Mouse (Mus musculus) small intestine, adult 2 months (tissue): ENCODE data around the gene Zfp663. TPM values are rescaled to one million over a fixed set of nuclear protein-coding genes. Genes with fewer than 3 reads are reported as not detected.

Experiments
- H3K27ac ChIP-seq: fragments of 200-500 bp; 2 replicates; pipeline ENCODE4 v1.5.1; 2012; ENCODE audit warnings: low read depth, low read length, control low read depth, inconsistent platforms; ENCODE audit not compliant: insufficient read depth
- H3K27me3 ChIP-seq: fragments of 200-500 bp; 2 replicates; pipeline ENCODE4 v1.6.1; 2012; ENCODE audit warnings: mild to moderate bottlenecking, moderate library complexity, low read length, inconsistent platforms; ENCODE audit not compliant: control insufficient read depth, insufficient read depth
- H3K36me3 ChIP-seq: fragments of 200-500 bp; 2 replicates; pipeline ENCODE4 v1.6.1; 2012; ENCODE audit warnings: mild to moderate bottlenecking, low read length, control low read depth, inconsistent platforms; ENCODE audit not compliant: control insufficient read depth, insufficient read depth
- H3K4me1 ChIP-seq: fragments of 200-500 bp; 2 replicates; pipeline ENCODE4 v1.6.1; 2012; ENCODE audit warnings: low read length, inconsistent platforms, mixed read lengths; ENCODE audit not compliant: control insufficient read depth, insufficient read depth, insufficient read length
- H3K4me3 ChIP-seq: fragments of 200-500 bp; 2 replicates; pipeline ENCODE4 v1.5.1; 2012; ENCODE audit warnings: low read depth, mild to moderate bottlenecking, control low read depth, inconsistent platforms, low read length, moderate library complexity
- CTCF ChIP-seq: fragments of 200-500 bp; IDR thresholded peaks from 2 replicates; pipeline ENCODE4 v1.5.1; 2012; ENCODE audit warnings: low read depth, mild to moderate bottlenecking, control low read depth, inconsistent platforms, low read length, moderate library complexity, mixed read lengths; ENCODE audit not compliant: insufficient replicate concordance, insufficient read length; ENCODE audit errors: extremely low read depth
- POLR2A ChIP-seq: fragments of 200-500 bp; IDR thresholded peaks from 2 replicates; pipeline ENCODE4 v1.6.1; 2012; ENCODE audit warnings: low read depth, mild to moderate bottlenecking, control low read depth, inconsistent platforms, low read length, moderate library complexity
- WGBS: fragments of 180-500 bp; shearing (Covaris S2); methylation state at CpG from one replicate; pipeline ENCODE4 v1.1.7; 2018; 5-methylcytosine and 5-hydroxymethylcytosine counted together
- polyA plus RNA-seq: library from polyadenylated mRNA; depleted of rRNA; stranded (reverse); fragments of >200 nt; gene quantifications from 2 replicates; pipeline ENCODE4 v1.2.3, GENCODE M21; 2012

The Zfp663 gene
- polyA plus RNA-seq, 1 experiment = not detected

GRCm38 (mm10) chr2:165318941-165319340 is 49.6 kb downstream of the Zfp663 start:
- Histone ChIP-seq H3K36me3 (peaks cover 16% of the 10 kb centered on the region), H3K4me1 (peaks cover 40% of the 10 kb centered on the region), H3K27ac (no peak overlapping the region), H3K27me3 (no peaks in the 10 kb centered on the region), H3K4me3 (no peak overlapping the region)
- TF ChIP-seq CTCF (no peak), POLR2A (no peak)
- WGBS = 81% methylated on average over 7 of the region's 7 CpGs

GRCm38 (mm10) chr2:165317621-165318263 is 50.8 kb downstream of the Zfp663 start:
- Histone ChIP-seq H3K4me3 (no peak overlapping the region), H3K27me3 (no peaks in the 10 kb centered on the region), H3K27ac (peak overlapping the region; percentile 24; the same call in 1 of the 2 replicates), H3K4me1 (peaks cover 32% of the 10 kb centered on the region), H3K36me3 (peaks cover 27% of the 10 kb centered on the region)
- whole genome bisulfite sequencing = 69% methylated on average over 16 of the region's 16 CpGs
- TF ChIP-seq CTCF = no peak
- TF ChIP-seq POLR2A = no peak

GRCm38 (mm10) chr2:165316837-165317473 is 51.6 kb downstream of the Zfp663 start:
- no peak for TF ChIP-seq CTCF
- TF ChIP-seq POLR2A = no peak
- Histone ChIP-seq H3K36me3 (peaks cover 34% of the 10 kb centered on the region), H3K4me3 (no peak overlapping the region), H3K27ac (0 out of 2 replicates have a peak overlapping the region, but pooled peaks have one; percentile 1), H3K4me1 (peaks cover 26% of the 10 kb centered on the region), H3K27me3 (no peaks in the 10 kb centered on the region)
- 59% methylated on average over 9 of the region's 9 CpGs for WGBS

GRCm38 (mm10) chr2:165316204-165316603 is 52.3 kb downstream of the Zfp663 start:
- no peaks in the 10 kb centered on the region for H3K27me3 ChIP-seq
- no peak overlapping the region for H3K27ac ChIP-seq
- peaks cover 19% of the 10 kb centered on the region for H3K4me1 ChIP-seq
- H3K4me3 ChIP-seq = no peak overlapping the region
- TF ChIP-seq POLR2A (no peak), CTCF (no peak)
- H3K36me3 ChIP-seq = peaks cover 37% of the 10 kb centered on the region
- 75% methylated on average over 10 of the region's 10 CpGs for WGBS

- WGBS = 90% methylated on average over 8 of the region's 8 CpGs
These were observed 54.3 kb downstream of the Zfp663 start for GRCm38 (mm10) chr2:165314197-165314596.

GRCm38 (mm10) chr2:165312381-165312780 is 56.1 kb downstream of the Zfp663 start:
- Histone ChIP-seq H3K27me3 (no peaks in the 10 kb centered on the region), H3K4me3 (no peak overlapping the region), H3K36me3 (peaks cover 66% of the 10 kb centered on the region), H3K27ac (no peak overlapping the region), H3K4me1 (peaks cover 3% of the 10 kb centered on the region; the same call in 1 of the 2 replicates)
- WGBS = 80% methylated on average over 7 of the region's 7 CpGs
- TF ChIP-seq POLR2A (no peak), CTCF (no peak)

More at GRCm38 (mm10) chr2:165314197-165314596, 54.3 kb downstream of the Zfp663 start:
- Histone ChIP-seq H3K27ac (no peak overlapping the region), H3K27me3 (no peaks in the 10 kb centered on the region), H3K4me3 (no peak overlapping the region), H3K4me1 (peaks cover 12% of the 10 kb centered on the region), H3K36me3 (peaks cover 52% of the 10 kb centered on the region)
- TF ChIP-seq POLR2A = no peak

- H3K4me1 ChIP-seq = no peaks in the 10 kb centered on the region
- H3K36me3 ChIP-seq = peaks cover 73% of the 10 kb centered on the region
- TF ChIP-seq CTCF (no peak), POLR2A (no peak)
- H3K4me3 ChIP-seq = no peak overlapping the region
- no peak overlapping the region for H3K27ac ChIP-seq
- WGBS = 86% methylated on average over 12 of the region's 12 CpGs
- H3K27me3 ChIP-seq = no peaks in the 10 kb centered on the region
These were observed 57.0 kb downstream of the Zfp663 start for GRCm38 (mm10) chr2:165311577-165311976.
